Mouse (Mus musculus): Measurements from ENCODE around the gene Lrrc4. TPM values are rescaled to one million over a fixed set of nuclear protein-coding genes. Genes with fewer than 3 reads are reported as not detected.

Lrrc4 gene
- polyA plus RNA-seq, 1 experiment from 2014 or later: 1.2 TPM

DNA sequence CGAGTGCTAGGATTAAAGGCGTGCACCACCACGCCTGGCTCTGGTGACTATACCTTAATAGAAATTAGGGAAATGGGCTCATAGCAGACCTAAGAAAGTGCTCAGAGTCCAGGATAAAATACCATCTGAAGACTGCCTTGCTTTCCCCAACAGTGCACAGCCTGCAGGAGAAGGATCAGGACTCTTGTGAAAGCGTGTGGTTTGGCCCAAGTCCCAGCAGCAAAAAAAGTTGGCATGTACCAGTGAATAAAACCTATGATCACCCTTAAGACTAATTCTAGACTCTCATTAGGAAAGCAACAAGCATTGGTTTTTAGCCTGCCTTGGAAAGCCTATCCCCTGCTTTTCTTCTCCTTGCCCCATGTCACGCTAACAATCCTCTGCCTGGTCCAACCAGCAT is 7.7 kb downstream of the Lrrc4 start:
- 0 out of 2 replicates have a peak, but pooled peaks have one; percentile 22 for ATAC-seq (ENCODE audit: insufficient number of reproducible peaks, low FRiP score, low TSS enrichment, low read depth)
- Histone ChIP-seq H3K27ac (replicated peaks) (no peak overlapping the region), H3K4me3 (replicated peaks) (no peak overlapping the region), H3K4me2 (replicated peaks) (no peak overlapping the region), H3K27me3 (no peaks in the 10 kb centered on the region), H3K4me1 (peaks cover 26% of the 10 kb centered on the region), H3K9me3 (replicated peaks) (no peaks in the 10 kb centered on the region), H3K36me3 (no peaks in the 10 kb centered on the region), H3K9ac (no peak overlapping the region)
- 72% methylated on average over 5 of the region's 5 CpGs for WGBS

DNA sequence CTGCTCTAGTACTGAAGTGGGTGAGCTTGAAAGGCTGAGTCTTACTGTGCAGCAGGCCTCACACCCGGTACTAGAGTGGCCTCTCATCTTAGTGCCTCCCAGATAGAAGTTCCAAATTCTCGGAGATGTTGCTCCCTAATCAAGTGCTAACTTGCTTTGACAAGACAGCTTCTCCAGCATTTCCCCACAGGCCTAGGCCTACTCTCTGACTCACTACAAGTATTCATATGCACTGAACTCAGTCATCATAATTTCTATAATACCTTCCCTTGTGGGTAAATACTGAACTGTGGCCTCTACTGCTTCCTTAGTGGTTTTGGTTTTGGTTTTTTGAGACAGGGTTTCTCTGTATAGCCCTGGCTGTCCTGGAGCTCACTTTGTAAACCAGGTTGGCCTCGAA is 8.2 kb downstream of the Lrrc4 start:
- Histone ChIP-seq H3K9ac (no peak overlapping the region), H3K4me2 (replicated peaks) (no peak overlapping the region), H3K36me3 (no peaks in the 10 kb centered on the region), H3K9me3 (replicated peaks) (no peaks in the 10 kb centered on the region), H3K27me3 (no peaks in the 10 kb centered on the region), H3K4me1 (peaks cover 26% of the 10 kb centered on the region), H3K27ac (replicated peaks) (no peak overlapping the region), H3K4me3 (replicated peaks) (no peak overlapping the region)
- WGBS: 74% methylated on average over 3 of the region's 3 CpGs
- ATAC-seq (ENCODE audit: insufficient number of reproducible peaks, low FRiP score, low TSS enrichment, low read depth): no peak

DNA sequence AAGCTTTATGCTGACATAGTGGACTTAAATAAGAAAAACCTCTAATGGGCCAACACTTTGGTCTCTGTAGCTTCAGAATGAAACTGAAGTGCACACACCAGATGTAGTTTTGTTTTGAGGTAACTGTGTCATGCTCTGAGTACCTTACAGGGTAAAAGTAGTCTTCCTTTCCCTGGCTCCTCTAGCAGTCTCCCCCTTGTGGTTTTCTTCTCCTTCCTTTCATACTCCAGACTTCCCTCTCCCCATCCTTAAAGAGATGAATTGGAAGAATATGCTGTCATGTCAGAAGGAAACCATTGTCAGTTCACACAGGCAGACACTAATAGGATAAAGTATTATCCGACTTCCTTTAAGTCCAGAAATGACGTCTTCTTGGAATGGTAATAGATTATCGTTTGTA is 9.3 kb downstream of the Lrrc4 start:
- no peak overlapping the region for H3K4me2 ChIP-seq (replicated peaks)
- 72% methylated on average over 3 of the region's 3 CpGs for WGBS

GRCm38 (mm10) chr6:28819509-28820358 is 11.8 kb downstream of the Lrrc4 start:
- no peaks in the 10 kb centered on the region for H3K36me3 ChIP-seq

More for the DNA sequence above, 9.3 kb downstream of the Lrrc4 start:
- Histone ChIP-seq H3K9ac (no peak overlapping the region), H3K36me3 (no peaks in the 10 kb centered on the region), H3K4me1 (peaks cover 26% of the 10 kb centered on the region), H3K27ac (replicated peaks) (no peak overlapping the region), H3K9me3 (replicated peaks) (no peaks in the 10 kb centered on the region), H3K27me3 (no peaks in the 10 kb centered on the region), H3K4me3 (replicated peaks) (no peak overlapping the region)
- ATAC-seq (ENCODE audit: insufficient number of reproducible peaks, low FRiP score, low TSS enrichment, low read depth): no peak

DNA sequence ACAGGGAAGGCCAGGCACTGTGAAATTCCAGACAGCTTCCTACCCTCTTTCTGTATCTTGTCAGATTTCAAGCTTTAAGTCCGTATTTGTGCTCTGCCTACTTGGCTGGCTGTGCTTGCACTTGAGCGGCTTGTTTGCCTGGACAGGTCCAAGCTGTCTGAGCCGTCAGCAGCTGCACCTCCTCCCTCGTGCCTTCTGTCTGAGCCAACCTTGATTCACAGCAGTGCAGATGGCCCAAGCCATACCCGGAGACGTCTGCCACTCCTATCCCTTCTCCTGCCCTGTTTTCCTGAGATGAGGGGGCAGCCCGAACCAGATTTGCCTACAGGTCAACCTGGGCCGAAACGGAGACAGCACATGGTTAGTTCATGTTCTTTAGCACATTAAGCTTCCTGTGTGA is 14.5 kb downstream of the Lrrc4 start:
- no peak overlapping the region for H3K27ac ChIP-seq (replicated peaks)
- 55% methylated on average over 9 of the region's 9 CpGs for WGBS
- H3K27me3 ChIP-seq: no peaks in the 10 kb centered on the region
- H3K4me1 ChIP-seq: peaks cover 21% of the 10 kb centered on the region
- no peak overlapping the region for H3K4me3 ChIP-seq (replicated peaks)
- no peaks in the 10 kb centered on the region for H3K9me3 ChIP-seq (replicated peaks)
- no peaks in the 10 kb centered on the region for H3K36me3 ChIP-seq
- ATAC-seq (ENCODE audit: insufficient number of reproducible peaks, low FRiP score, low TSS enrichment, low read depth): no peak
- H3K9ac ChIP-seq: no peak overlapping the region
- H3K4me2 ChIP-seq (replicated peaks): no peak overlapping the region

More at GRCm38 (mm10) chr6:28819509-28820358, 11.8 kb downstream of the Lrrc4 start:
- Histone ChIP-seq H3K4me1 (peaks cover 26% of the 10 kb centered on the region), H3K4me2 (replicated peaks) (no peak overlapping the region), H3K4me3 (replicated peaks) (no peak overlapping the region), H3K27ac (replicated peaks) (no peak overlapping the region), H3K27me3 (no peaks in the 10 kb centered on the region), H3K9me3 (replicated peaks) (no peaks in the 10 kb centered on the region), H3K9ac (no peak overlapping the region)
- ATAC-seq (ENCODE audit: insufficient number of reproducible peaks, low FRiP score, low TSS enrichment, low read depth): 0 out of 2 replicates have a peak, but pooled peaks have one; percentile 6
- 58% methylated on average over 13 of the region's 13 CpGs for WGBS

DNA sequence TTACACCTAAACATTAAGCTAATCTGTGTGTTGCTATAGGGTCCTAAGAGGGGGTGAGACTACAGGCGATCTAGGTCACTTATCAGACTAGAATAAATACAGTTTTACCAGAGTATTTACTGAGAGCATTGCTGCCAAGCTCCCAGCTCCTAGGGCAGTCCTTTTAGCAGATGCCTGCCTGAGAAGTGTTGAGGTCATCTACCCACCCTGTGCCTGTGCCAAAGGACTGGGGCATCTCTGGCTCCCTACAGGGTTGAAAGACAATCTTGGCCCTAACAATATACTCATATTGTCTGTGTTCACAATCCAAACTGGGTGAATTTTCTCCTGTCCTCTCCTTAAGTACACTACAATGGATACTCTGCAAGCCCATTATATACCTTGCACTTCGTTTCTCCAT is 16.7 kb downstream of the Lrrc4 start:
- no peaks in the 10 kb centered on the region for H3K27me3 ChIP-seq
- no peak overlapping the region for H3K4me2 ChIP-seq (replicated peaks)
- H3K9ac ChIP-seq: no peak overlapping the region
- no peaks in the 10 kb centered on the region for H3K9me3 ChIP-seq (replicated peaks)
- 82% methylated on average over 2 of the region's 2 CpGs for WGBS
- no peaks in the 10 kb centered on the region for H3K36me3 ChIP-seq
- no peak for ATAC-seq (ENCODE audit: insufficient number of reproducible peaks, low FRiP score, low TSS enrichment, low read depth)
- no peak overlapping the region for H3K4me3 ChIP-seq (replicated peaks)
- peaks cover 14% of the 10 kb centered on the region for H3K4me1 ChIP-seq
- H3K27ac ChIP-seq (replicated peaks): no peak overlapping the region

GRCm38 (mm10) chr6:28813057-28813456 is 18.5 kb downstream of the Lrrc4 start:
- no peak overlapping the region for H3K27ac ChIP-seq (replicated peaks)
- no peaks in the 10 kb centered on the region for H3K36me3 ChIP-seq
- H3K9ac ChIP-seq: no peak overlapping the region
- ATAC-seq (ENCODE audit: insufficient number of reproducible peaks, low FRiP score, low TSS enrichment, low read depth): no peak
- H3K9me3 ChIP-seq (replicated peaks): no peaks in the 10 kb centered on the region
- 89% methylated on average over 9 of the region's 9 CpGs for WGBS
- H3K27me3 ChIP-seq: no peaks in the 10 kb centered on the region
- no peaks in the 10 kb centered on the region for H3K4me1 ChIP-seq
- no peak overlapping the region for H3K4me2 ChIP-seq (replicated peaks)
- H3K4me3 ChIP-seq (replicated peaks): no peak overlapping the region

DNA sequence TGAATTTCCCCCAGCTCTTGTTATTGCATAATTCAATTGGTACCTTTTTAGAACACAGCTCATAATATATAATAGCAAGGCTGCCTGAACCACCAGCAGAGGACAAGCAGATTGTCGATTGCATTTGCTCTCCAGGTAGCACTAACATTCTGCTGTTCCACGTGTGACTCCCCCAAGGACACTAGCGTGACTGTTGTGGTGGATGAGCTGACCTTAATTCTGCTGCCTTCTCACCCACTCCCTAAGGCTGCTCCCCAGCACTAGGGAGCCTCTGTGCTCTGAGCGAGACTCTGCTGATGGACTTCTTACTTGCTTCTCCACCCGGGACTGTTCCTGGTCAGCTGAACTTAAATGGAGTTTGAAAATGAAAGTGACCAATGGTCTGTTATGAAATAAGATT is 26.8 kb downstream of the Lrrc4 start:
- no peak for ATAC-seq (ENCODE audit: insufficient number of reproducible peaks, low FRiP score, low TSS enrichment, low read depth)
- H3K9ac ChIP-seq: no peak overlapping the region
- 91% methylated on average over 5 of the region's 5 CpGs for WGBS

GRCm38 (mm10) chr6:28803678-28804279 is 27.8 kb downstream of the Lrrc4 start:
- no peak overlapping the region for H3K27ac ChIP-seq (replicated peaks)
- H3K4me2 ChIP-seq (replicated peaks): no peak overlapping the region
- no peak overlapping the region for H3K9ac ChIP-seq
- no peak for ATAC-seq (ENCODE audit: insufficient number of reproducible peaks, low FRiP score, low TSS enrichment, low read depth)
- 87% methylated on average over 6 of the region's 6 CpGs for WGBS
- no peak overlapping the region for H3K4me3 ChIP-seq (replicated peaks)
- H3K9me3 ChIP-seq (replicated peaks): no peaks in the 10 kb centered on the region
- no peaks in the 10 kb centered on the region for H3K4me1 ChIP-seq
- no peaks in the 10 kb centered on the region for H3K36me3 ChIP-seq
- H3K27me3 ChIP-seq: no peaks in the 10 kb centered on the region

More for the DNA sequence above, 26.8 kb downstream of the Lrrc4 start:
- Histone ChIP-seq H3K4me3 (replicated peaks) (no peak overlapping the region), H3K4me2 (replicated peaks) (no peak overlapping the region), H3K27me3 (no peaks in the 10 kb centered on the region), H3K36me3 (no peaks in the 10 kb centered on the region), H3K4me1 (no peaks in the 10 kb centered on the region), H3K9me3 (replicated peaks) (no peaks in the 10 kb centered on the region), H3K27ac (replicated peaks) (no peak overlapping the region)

GRCm38 (mm10) chr6:28800976-28801375 is 30.6 kb downstream of the Lrrc4 start:
- no peaks in the 10 kb centered on the region for H3K9me3 ChIP-seq (replicated peaks)
- H3K4me2 ChIP-seq (replicated peaks): no peak overlapping the region
- H3K36me3 ChIP-seq: peaks cover 11% of the 10 kb centered on the region
- H3K27me3 ChIP-seq: no peaks in the 10 kb centered on the region
- ATAC-seq (ENCODE audit: insufficient number of reproducible peaks, low FRiP score, low TSS enrichment, low read depth): no peak
- no peak overlapping the region for H3K4me3 ChIP-seq (replicated peaks)
- H3K4me1 ChIP-seq: no peaks in the 10 kb centered on the region
- no peak overlapping the region for H3K27ac ChIP-seq (replicated peaks)
- H3K9ac ChIP-seq: no peak overlapping the region
- WGBS: 95% methylated on average over 3 of the region's 3 CpGs

DNA sequence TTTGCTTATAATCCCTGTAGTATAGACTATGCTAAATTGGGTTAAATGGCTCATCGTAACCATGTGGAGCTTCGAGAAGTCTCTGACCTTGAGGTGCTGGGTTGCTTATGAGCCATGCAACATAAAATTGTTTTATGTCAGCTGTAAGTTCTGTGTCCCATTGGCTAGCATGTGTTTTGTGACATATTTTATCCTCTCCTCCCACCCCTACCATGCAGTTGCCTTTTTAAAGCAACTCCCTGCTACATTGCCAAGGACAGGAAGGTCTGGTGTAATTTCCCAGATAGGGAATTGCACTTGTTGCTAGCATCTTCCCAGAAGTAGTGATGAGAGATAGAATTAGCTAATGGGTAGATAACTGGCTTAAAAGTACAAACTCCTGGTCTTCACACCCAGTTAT is 31.7 kb downstream of the Lrrc4 start:
- Histone ChIP-seq H3K4me2 (replicated peaks) (no peak overlapping the region), H3K4me1 (no peaks in the 10 kb centered on the region), H3K4me3 (replicated peaks) (no peak overlapping the region), H3K36me3 (peaks cover 11% of the 10 kb centered on the region), H3K27me3 (no peaks in the 10 kb centered on the region), H3K27ac (replicated peaks) (no peak overlapping the region), H3K9me3 (replicated peaks) (no peaks in the 10 kb centered on the region), H3K9ac (no peak overlapping the region)
- WGBS: 80% methylated on average over 2 of the region's 2 CpGs
- ATAC-seq (ENCODE audit: insufficient number of reproducible peaks, low FRiP score, low TSS enrichment, low read depth): no peak

Measured in embryonic facial prominence, embryonic 15.5 days (tissue).